Mouse (Mus musculus): ENCODE measurements around the gene Dlg2. TPM values are rescaled to one million over a fixed set of nuclear protein-coding genes. Genes with fewer than 3 reads are reported as not detected.

Dlg2 gene
- polyA plus RNA-seq, 1 experiment: 0.01 TPM

DNA sequence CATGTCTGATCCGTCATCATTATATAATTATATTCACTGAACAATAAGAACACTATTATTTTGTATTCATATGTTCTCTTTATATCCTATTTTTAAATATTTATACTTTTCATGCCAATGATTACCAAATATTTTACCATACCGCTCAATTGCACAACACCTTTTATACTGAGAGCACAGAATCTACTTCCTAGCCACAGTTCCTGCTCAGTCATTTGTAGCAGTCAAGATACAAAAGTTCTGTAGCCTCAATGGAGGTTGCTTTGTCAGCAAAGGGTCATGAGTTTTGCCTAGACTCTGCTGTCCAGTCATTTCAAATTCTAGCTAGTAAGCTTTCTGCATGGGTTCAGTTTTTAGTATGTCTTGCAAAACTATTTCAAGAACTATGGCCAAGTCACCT lies 6.1 kb downstream of the Dlg2 start:
- Histone ChIP-seq H3K4me3 (ENCODE audit: insufficient read depth, poor library complexity, severe bottlenecking) (no peak overlapping the region), H3K79me3 (ENCODE audit: low read depth) (no peaks in the 10 kb centered on the region), H3K27me3 (ENCODE audit: control insufficient read depth, insufficient read depth, insufficient read length) (no peaks in the 10 kb centered on the region), H3K79me2 (ENCODE audit: control insufficient read depth, insufficient read depth) (no peaks in the 10 kb centered on the region), H3K36me3 (ENCODE audit: control insufficient read depth, insufficient read depth) (no peaks in the 10 kb centered on the region), H3ac (ENCODE audit: control insufficient read depth, insufficient read length, low read depth) (no peak overlapping the region)
- TF ChIP-seq FOSL1 (IDR thresholded peaks at IDR 0.05; ENCODE audit: insufficient read depth, low read length, poor library complexity, severe bottlenecking) (no peak), CEBPB (IDR thresholded peaks at IDR 0.05; ENCODE audit: low read depth) (no peak), CTCF (IDR thresholded peaks at IDR 0.05; ENCODE audit: control insufficient read depth, insufficient read depth, insufficient read length) (no peak), USF1 (IDR thresholded peaks at IDR 0.05; ENCODE audit: low read depth) (no peak), MYOG (IDR thresholded peaks at IDR 0.05; ENCODE audit: control insufficient read depth, extremely low read depth, insufficient read length) (no peak), MAX (IDR thresholded peaks at IDR 0.05) (no peak), MYOD1 (IDR thresholded peaks at IDR 0.05; ENCODE audit: control insufficient read depth, insufficient read length, low read depth) (no peak)

DNA sequence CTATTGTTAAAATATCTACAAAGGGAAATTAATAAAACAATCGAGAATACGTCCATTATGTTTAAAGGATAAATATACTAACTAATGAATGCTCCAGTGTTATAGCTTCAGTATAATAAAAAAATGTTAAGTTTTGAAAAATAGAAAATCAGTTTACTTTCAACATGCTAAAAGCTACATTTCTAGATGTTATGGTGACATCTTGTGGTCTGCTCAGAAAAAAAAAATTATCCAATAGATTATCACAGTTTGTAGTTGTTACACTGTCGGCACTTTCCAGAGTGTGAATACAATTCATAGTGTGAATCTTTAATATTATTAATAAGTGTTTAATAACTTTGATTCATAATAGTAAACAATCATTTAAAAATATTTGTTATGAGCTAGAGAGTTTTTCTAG lies 31.7 kb downstream of the Dlg2 start:
- Histone ChIP-seq H3K79me2 (ENCODE audit: control insufficient read depth, insufficient read depth) (no peaks in the 10 kb centered on the region), H3K79me3 (ENCODE audit: low read depth) (no peaks in the 10 kb centered on the region), H3K4me3 (ENCODE audit: insufficient read depth, poor library complexity, severe bottlenecking) (no peak overlapping the region), H3K36me3 (ENCODE audit: control insufficient read depth, insufficient read depth) (no peaks in the 10 kb centered on the region), H3K27me3 (ENCODE audit: control insufficient read depth, insufficient read depth, insufficient read length) (peaks cover 3% of the 10 kb centered on the region), H3ac (ENCODE audit: control insufficient read depth, insufficient read length, low read depth) (no peak overlapping the region)
- TF ChIP-seq CTCF (IDR thresholded peaks at IDR 0.05; ENCODE audit: control insufficient read depth, insufficient read depth, insufficient read length) (no peak), FOSL1 (IDR thresholded peaks at IDR 0.05; ENCODE audit: insufficient read depth, low read length, poor library complexity, severe bottlenecking) (no peak), CEBPB (IDR thresholded peaks at IDR 0.05; ENCODE audit: low read depth) (no peak), MAX (IDR thresholded peaks at IDR 0.05) (no peak), MYOD1 (IDR thresholded peaks at IDR 0.05; ENCODE audit: control insufficient read depth, insufficient read length, low read depth) (no peak), USF1 (IDR thresholded peaks at IDR 0.05; ENCODE audit: low read depth) (no peak), MYOG (IDR thresholded peaks at IDR 0.05; ENCODE audit: control insufficient read depth, extremely low read depth, insufficient read length) (no peak)

DNA sequence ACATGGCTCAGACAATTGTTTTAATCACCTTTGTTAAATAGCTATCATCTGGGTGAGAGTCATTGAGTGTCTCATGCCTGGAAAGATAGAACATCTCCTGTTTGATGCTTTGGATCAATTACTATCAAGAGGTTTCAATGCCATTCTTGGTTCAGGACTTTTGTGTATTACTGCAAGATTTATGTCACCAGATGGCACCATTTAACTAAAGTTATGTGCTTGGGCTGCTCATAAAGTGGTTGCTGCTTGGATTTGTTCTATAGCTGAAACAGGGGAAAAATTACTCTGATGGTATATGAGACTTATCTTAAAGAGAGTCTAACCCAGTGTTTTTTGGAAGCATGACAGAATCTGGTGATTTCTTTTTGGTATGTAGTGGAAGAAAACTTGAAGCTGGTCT lies 35.8 kb downstream of the Dlg2 start:
- TF ChIP-seq CEBPB (IDR thresholded peaks at IDR 0.05; ENCODE audit: low read depth): no peak
- TF ChIP-seq USF1 (IDR thresholded peaks at IDR 0.05; ENCODE audit: low read depth): no peak
- no peak for TF ChIP-seq MYOG (IDR thresholded peaks at IDR 0.05; ENCODE audit: control insufficient read depth, extremely low read depth, insufficient read length)
- TF ChIP-seq MYOD1 (IDR thresholded peaks at IDR 0.05; ENCODE audit: control insufficient read depth, insufficient read length, low read depth): no peak
- no peak for TF ChIP-seq CTCF (IDR thresholded peaks at IDR 0.05; ENCODE audit: control insufficient read depth, insufficient read depth, insufficient read length)
- TF ChIP-seq FOSL1 (IDR thresholded peaks at IDR 0.05; ENCODE audit: insufficient read depth, low read length, poor library complexity, severe bottlenecking): no peak
- no peaks in the 10 kb centered on the region for H3K79me3 ChIP-seq (ENCODE audit: low read depth)
- no peak overlapping the region for H3ac ChIP-seq (ENCODE audit: control insufficient read depth, insufficient read length, low read depth)
- H3K4me3 ChIP-seq (ENCODE audit: insufficient read depth, poor library complexity, severe bottlenecking): no peak overlapping the region
- H3K36me3 ChIP-seq (ENCODE audit: control insufficient read depth, insufficient read depth): no peaks in the 10 kb centered on the region
- no peaks in the 10 kb centered on the region for H3K79me2 ChIP-seq (ENCODE audit: control insufficient read depth, insufficient read depth)
- no peaks in the 10 kb centered on the region for H3K27me3 ChIP-seq (ENCODE audit: control insufficient read depth, insufficient read depth, insufficient read length)

DNA sequence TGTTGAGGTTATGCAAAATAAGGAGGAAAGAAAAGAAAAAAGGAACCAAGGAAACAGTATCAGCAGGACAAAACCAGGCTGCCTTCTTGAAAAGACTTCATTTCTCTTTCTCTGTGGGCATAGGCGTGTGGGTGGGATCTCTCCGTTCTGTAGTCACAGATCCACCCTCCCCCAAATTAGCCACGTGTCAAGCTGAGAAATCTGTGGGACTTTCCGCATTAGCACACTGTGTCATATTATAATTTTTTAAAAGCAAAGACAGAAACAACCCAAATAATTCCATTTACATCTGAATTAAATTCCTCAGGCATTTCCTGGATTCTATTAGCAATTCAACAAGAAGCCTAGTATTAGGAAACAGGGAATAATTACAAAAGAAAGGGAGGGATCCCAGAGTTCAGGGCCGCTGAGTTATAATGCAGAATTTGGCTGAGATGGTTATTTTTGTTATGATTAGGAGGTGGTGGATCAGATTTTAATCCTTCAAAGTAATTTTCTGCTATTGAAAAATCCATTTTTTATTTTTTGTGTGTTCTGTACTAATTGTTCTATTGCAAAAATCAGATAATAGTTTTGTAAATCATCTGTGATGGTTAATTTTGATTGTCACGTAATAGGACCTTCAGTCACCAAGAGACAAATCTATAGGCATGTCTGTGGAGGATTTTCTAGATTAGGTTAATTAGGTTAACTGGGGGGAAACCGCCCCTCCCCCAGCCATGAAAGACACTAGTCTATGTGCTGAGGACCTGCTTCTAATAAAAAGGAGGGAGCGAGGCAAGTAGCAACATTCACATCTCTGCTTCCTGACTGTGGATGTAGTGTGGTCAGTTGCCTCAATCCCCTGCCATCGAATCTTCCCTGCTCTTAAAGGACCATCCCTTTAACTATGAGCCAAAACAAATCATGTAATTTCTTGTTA lies 63.3 kb downstream of the Dlg2 start:
- Histone ChIP-seq H3K27me3 (ENCODE audit: control insufficient read depth, insufficient read depth, insufficient read length) (no peaks in the 10 kb centered on the region), H3K79me2 (ENCODE audit: control insufficient read depth, insufficient read depth) (no peaks in the 10 kb centered on the region), H3K36me3 (ENCODE audit: control insufficient read depth, insufficient read depth) (no peaks in the 10 kb centered on the region), H3K79me3 (ENCODE audit: low read depth) (no peaks in the 10 kb centered on the region), H3K4me3 (ENCODE audit: insufficient read depth, poor library complexity, severe bottlenecking) (no peak overlapping the region), H3ac (ENCODE audit: control insufficient read depth, insufficient read length, low read depth) (no peak overlapping the region)
- TF ChIP-seq MAX (IDR thresholded peaks at IDR 0.05) (no peak), CTCF (IDR thresholded peaks at IDR 0.05; ENCODE audit: control insufficient read depth, insufficient read depth, insufficient read length) (no peak)

DNA sequence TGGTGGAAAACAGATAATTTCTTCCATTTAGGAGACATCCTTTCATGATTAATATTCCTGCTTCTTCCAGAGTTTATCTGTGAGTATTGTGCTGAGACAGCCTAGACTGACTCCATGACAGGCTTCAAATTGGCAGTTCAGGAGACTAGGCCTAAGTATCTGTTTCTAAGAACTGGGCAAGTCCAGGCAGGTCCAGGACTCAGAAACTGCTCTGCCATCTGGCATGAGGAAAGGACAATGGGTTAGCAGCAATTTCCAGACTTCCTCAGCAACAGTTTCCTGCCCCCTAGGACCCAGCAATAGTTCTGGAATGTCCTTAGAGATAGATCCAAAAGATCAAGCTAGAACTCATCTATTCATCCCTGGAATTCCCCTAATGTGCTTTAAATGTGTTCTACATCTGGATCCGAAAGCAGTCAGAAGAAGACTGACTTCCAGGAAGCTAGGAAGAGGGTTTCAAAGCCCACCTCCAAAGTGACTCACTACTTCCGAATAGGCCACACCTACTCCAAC lies 64.4 kb downstream of the Dlg2 start:
- Histone ChIP-seq H3K36me3 (ENCODE audit: control insufficient read depth, insufficient read depth) (no peaks in the 10 kb centered on the region), H3K79me2 (ENCODE audit: control insufficient read depth, insufficient read depth) (no peaks in the 10 kb centered on the region), H3K4me3 (ENCODE audit: insufficient read depth, poor library complexity, severe bottlenecking) (no peak overlapping the region), H3K27me3 (ENCODE audit: control insufficient read depth, insufficient read depth, insufficient read length) (no peaks in the 10 kb centered on the region), H3ac (ENCODE audit: control insufficient read depth, insufficient read length, low read depth) (no peak overlapping the region), H3K79me3 (ENCODE audit: low read depth) (no peaks in the 10 kb centered on the region)
- no peak for TF ChIP-seq MAX (IDR thresholded peaks at IDR 0.05)
- TF ChIP-seq MYOD1 (IDR thresholded peaks at IDR 0.05; ENCODE audit: control insufficient read depth, insufficient read length, low read depth): no peak
- no peak for TF ChIP-seq CTCF (IDR thresholded peaks at IDR 0.05; ENCODE audit: control insufficient read depth, insufficient read depth, insufficient read length)
- TF ChIP-seq CEBPB (IDR thresholded peaks at IDR 0.05; ENCODE audit: low read depth): no peak
- no peak for TF ChIP-seq USF1 (IDR thresholded peaks at IDR 0.05; ENCODE audit: low read depth)
- TF ChIP-seq FOSL1 (IDR thresholded peaks at IDR 0.05; ENCODE audit: insufficient read depth, low read length, poor library complexity, severe bottlenecking): no peak
- no peak for TF ChIP-seq MYOG (IDR thresholded peaks at IDR 0.05; ENCODE audit: control insufficient read depth, extremely low read depth, insufficient read length)

Data from C2C12 (cell line).